Mouse (Mus musculus) inflammation-experienced regulatory T-cells, adult 6 months (primary cell): ENCODE measurements at regions not wholly inside any gene's neighbourhood (a gene's known extent, or its start where the extent isn't known, plus 50 kb on each side); places are given as distances from the start of the nearest gene placed in this dataset.
"Not testable (repeated sequence)": the region's sequence is repeated elsewhere in the genome, so short reads cannot be mapped to it uniquely, and the experiment has no call there.

ENCODE experiments used
- ATAC-seq: one replicate; pipeline ENCODE4 v1.8.0; 2017

- ATAC-seq = peak; percentile 75
These were observed 60.5 kb upstream of the Tmem200a start for GRCm38 (mm10) chr10:26139100-26140093.

GRCm38 (mm10) chr10:26152586-26152985 lies 73.7 kb upstream of the Tmem200a start:
- no peak for ATAC-seq

- ATAC-seq = no peak
These were observed 70.7 kb upstream of the Samd3 start for GRCm38 (mm10) chr10:26158786-26159185.

- ATAC-seq = not testable (repeated sequence)
These were observed 68.4 kb upstream of the Samd3 start for GRCm38 (mm10) chr10:26161139-26161538.

GRCm38 (mm10) chr10:26164531-26164930 lies 65.0 kb upstream of the Samd3 start:
- no peak for ATAC-seq

- ATAC-seq = no peak
These were observed 51.9 kb upstream of the Samd3 start for GRCm38 (mm10) chr10:26177591-26177990.

- ATAC-seq = no peak
These were observed 51.2 kb upstream of the Samd3 start for GRCm38 (mm10) chr10:26178356-26178755.
